Mouse (Mus musculus): ENCODE measurements around the gene Trp53rka.

DNA sequence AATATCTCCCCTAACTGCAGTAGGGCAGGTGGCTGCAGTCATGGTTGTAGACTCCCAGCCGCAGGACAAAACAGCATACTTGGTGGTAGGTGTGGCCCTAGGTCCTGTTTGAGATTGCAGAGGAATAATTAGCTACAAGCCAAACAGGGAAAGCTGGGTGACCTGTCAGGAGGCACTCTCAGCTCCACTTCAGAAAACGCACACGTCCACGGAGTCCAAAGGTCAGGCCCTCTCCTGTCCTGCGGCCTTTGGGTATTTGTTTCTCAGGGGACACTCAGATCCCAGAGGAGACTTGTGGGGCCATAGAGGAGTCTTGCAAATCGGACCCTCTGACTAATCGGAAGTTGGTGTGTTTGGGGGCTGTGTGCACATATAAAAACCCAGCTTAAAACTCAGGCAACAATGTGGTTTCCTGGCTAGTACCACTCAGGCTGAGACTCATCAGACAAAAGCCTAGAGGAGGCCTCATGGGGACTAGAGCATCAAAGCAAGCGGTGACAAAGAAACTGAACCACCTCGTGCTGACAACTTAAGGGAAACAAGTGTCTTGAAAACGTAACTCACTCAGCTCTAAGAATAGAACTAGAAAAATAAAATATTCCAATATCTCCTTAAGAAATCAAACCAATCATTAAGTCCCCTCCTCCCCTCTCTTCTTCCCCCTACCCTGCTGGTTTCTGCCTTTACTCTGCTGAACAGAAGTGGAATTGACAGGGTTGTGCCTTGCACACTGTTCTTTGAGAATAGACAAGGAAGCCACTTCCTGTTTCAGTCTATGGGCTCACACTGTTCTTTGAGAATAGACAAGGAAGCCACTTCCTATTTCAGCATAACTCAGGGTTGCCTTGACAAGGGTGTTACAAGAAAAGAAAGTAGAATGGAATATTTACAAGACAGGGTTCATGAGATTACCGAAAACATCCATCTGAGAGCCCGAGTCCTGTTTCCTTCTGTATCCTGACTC, 40.1 kb downstream of the Trp53rka start:
- TF ChIP-seq POLR2A (IDR thresholded peaks at IDR 0.05; ENCODE audit: low read depth, low read length), result no peak
- TF ChIP-seq CTCF (IDR thresholded peaks at IDR 0.05; ENCODE audit: borderline replicate concordance, insufficient read depth, low read length), result no peak
